Mouse (Mus musculus) ES-Bruce4 (cell line): ENCODE data around the gene Gm49366. TPM values are rescaled to one million over a fixed set of nuclear protein-coding genes. Genes with fewer than 3 reads are reported as not detected.
"Not testable (repeated sequence)": the region's sequence is repeated elsewhere in the genome, so short reads cannot be mapped to it uniquely, and the experiment has no call there.

ENCODE experiments used
- H3K27ac ChIP-seq: 2 replicates; pipeline ENCODE4 v1.5.1; 2012; ENCODE audit warnings: low read length, inconsistent platforms; ENCODE audit not compliant: insufficient read depth
- H3K27me3 ChIP-seq: 2 replicates; pipeline ENCODE4 v1.6.1; 2012; ENCODE audit warnings: mild to moderate bottlenecking, low read length, inconsistent platforms; ENCODE audit not compliant: control insufficient read depth, poor library complexity, insufficient read depth, severe bottlenecking
- H3K36me3 ChIP-seq: 2 replicates; pipeline ENCODE4 v1.6.1; 2012; ENCODE audit warnings: inconsistent platforms, mild to moderate bottlenecking, low read length, moderate library complexity; ENCODE audit not compliant: control insufficient read depth, poor library complexity, insufficient read depth, severe bottlenecking
- H3K4me1 ChIP-seq: one replicate; pipeline ENCODE4 v1.8.1; 2011; ENCODE audit warnings: low read length; ENCODE audit not compliant: control insufficient read depth, insufficient read depth
- H3K4me3 ChIP-seq: 2 replicates; pipeline ENCODE4 v1.5.1; 2011; ENCODE audit warnings: low read depth, mild to moderate bottlenecking, low read length
- H3K9ac ChIP-seq: 2 replicates; pipeline ENCODE4 v1.6.1; 2012; ENCODE audit warnings: low read depth, mild to moderate bottlenecking, inconsistent platforms; ENCODE audit not compliant: poor library complexity, severe bottlenecking
- H3K9me3 ChIP-seq: replicated peaks from 2 replicates; pipeline ENCODE4 v1.6.1; 2012; ENCODE audit warnings: mild to moderate bottlenecking, low read length, inconsistent platforms; ENCODE audit not compliant: control insufficient read depth, poor library complexity, insufficient read depth, severe bottlenecking
- CTCF ChIP-seq: IDR thresholded peaks from one replicate; pipeline ENCODE4 v1.8.1; 2011; ENCODE audit warnings: low read depth, low read length
- EP300 ChIP-seq: IDR thresholded peaks from 2 replicates; pipeline ENCODE4 v1.6.1; 2011; ENCODE audit warnings: low read depth, low read length; ENCODE audit not compliant: insufficient read depth
- POLR2A ChIP-seq: IDR thresholded peaks from one replicate; pipeline ENCODE4 v1.8.1; 2011; ENCODE audit warnings: low read length; ENCODE audit not compliant: insufficient read depth
- polyA plus RNA-seq: library from polyadenylated mRNA; stranded (reverse); fragments of >200 nt; gene quantifications from 2 replicates; pipeline ENCODE4 v1.2.4, GENCODE M21; 2011; ENCODE audit warnings: low read depth; ENCODE audit not compliant: missing spikeins, insufficient read depth, insufficient read length

Gm49366 gene
- polyA plus RNA-seq, 1 experiment = not detected

DNA sequence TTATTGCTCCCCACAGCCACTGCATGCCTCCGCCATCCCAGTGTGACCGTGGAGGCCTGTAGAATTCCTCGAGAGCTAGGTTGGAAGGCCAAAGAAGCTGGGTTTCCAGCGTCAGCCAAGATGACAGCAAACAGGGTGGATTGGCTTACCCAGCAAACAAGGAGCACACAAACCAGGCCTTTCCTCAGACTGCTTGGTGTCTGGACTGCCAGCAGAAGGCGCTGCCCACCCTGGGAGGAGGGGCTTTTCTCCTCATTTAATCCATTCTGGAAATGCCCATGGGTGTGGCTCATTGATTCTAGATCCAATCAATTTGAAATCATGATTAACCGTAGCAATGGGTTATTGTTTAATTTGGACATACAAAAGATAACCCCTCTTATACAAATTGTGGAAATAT, 25.6 kb upstream of the Gm49366 start:
- peaks cover 4% of the 10 kb centered on the region; the same call in 1 of the 2 replicates for H3K27me3 ChIP-seq
- no peak overlapping the region for H3K27ac ChIP-seq
- H3K4me1 ChIP-seq = peaks cover 1% of the 10 kb centered on the region
- peak; percentile 71 for TF ChIP-seq CTCF
- no peak for TF ChIP-seq EP300
- no peak for TF ChIP-seq POLR2A
- no peaks in the 10 kb centered on the region; the same call in 1 of the 2 replicates for H3K36me3 ChIP-seq
- no peaks in the 10 kb centered on the region; the same call in 1 of the 2 replicates for H3K9me3 ChIP-seq
- no peak overlapping the region for H3K4me3 ChIP-seq
- H3K9ac ChIP-seq = no peak overlapping the region

DNA sequence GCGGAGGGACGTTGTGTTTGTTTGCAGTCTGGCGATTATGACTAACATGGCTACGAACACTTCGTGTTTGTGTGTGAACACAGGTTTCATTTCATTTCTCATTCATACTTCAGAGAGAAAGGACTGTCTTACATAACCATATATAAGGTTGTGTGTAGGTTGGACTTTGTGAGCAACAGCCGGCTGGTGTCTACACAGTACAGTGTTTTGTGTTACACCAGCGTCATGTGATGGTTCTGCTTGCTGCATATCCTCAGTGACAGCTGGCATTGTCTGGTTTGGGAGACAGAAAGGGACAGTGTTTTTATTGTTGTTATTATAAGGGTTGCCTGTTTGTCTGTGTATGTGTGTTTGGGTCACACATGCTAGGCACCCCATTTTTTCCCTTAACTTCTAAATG, 25.0 kb upstream of the Gm49366 start:
- no peak overlapping the region for H3K4me3 ChIP-seq
- TF ChIP-seq EP300 = no peak
- TF ChIP-seq CTCF = no peak
- no peak for TF ChIP-seq POLR2A
- peaks cover 4% of the 10 kb centered on the region; the same call in 1 of the 2 replicates for H3K27me3 ChIP-seq
- H3K9me3 ChIP-seq = no peaks in the 10 kb centered on the region
- H3K9ac ChIP-seq = no peak overlapping the region
- peaks cover 1% of the 10 kb centered on the region for H3K4me1 ChIP-seq
- no peaks in the 10 kb centered on the region; the same call in 1 of the 2 replicates for H3K36me3 ChIP-seq
- no peak overlapping the region for H3K27ac ChIP-seq

- H3K36me3 ChIP-seq, H3K27me3 ChIP-seq, H3K4me3 ChIP-seq: not testable (repeated sequence)
These were observed 18.2 kb upstream of the Gm49366 start for GRCm38 (mm10) chr12:84020528-84020927.

GRCm38 (mm10) chr12:84022266-84022665, 16.5 kb upstream of the Gm49366 start:
- not testable (repeated sequence) for H3K27ac ChIP-seq, H3K36me3 ChIP-seq, H3K4me1 ChIP-seq, H3K4me3 ChIP-seq, H3K9ac ChIP-seq, H3K27me3 ChIP-seq
- peaks cover 22% of the 10 kb centered on the region for H3K9me3 ChIP-seq

More at GRCm38 (mm10) chr12:84020528-84020927, 18.2 kb upstream of the Gm49366 start:
- H3K9me3 ChIP-seq = peaks cover 12% of the 10 kb centered on the region
- H3K27ac ChIP-seq, H3K9ac ChIP-seq, H3K4me1 ChIP-seq: not testable (repeated sequence)

GRCm38 (mm10) chr12:84023052-84023745, 15.5 kb upstream of the Gm49366 start:
- H3K36me3 ChIP-seq = no peaks in the 10 kb centered on the region
- no peak overlapping the region for H3K4me3 ChIP-seq
- H3K27ac ChIP-seq = no peak overlapping the region
- H3K9me3 ChIP-seq = peaks cover 30% of the 10 kb centered on the region
- no peak overlapping the region for H3K9ac ChIP-seq
- TF ChIP-seq EP300 (no peak), CTCF (no peak), POLR2A (no peak)
- H3K27me3 ChIP-seq = no peaks in the 10 kb centered on the region; the same call in 1 of the 2 replicates
- H3K4me1 ChIP-seq = no peaks in the 10 kb centered on the region

DNA sequence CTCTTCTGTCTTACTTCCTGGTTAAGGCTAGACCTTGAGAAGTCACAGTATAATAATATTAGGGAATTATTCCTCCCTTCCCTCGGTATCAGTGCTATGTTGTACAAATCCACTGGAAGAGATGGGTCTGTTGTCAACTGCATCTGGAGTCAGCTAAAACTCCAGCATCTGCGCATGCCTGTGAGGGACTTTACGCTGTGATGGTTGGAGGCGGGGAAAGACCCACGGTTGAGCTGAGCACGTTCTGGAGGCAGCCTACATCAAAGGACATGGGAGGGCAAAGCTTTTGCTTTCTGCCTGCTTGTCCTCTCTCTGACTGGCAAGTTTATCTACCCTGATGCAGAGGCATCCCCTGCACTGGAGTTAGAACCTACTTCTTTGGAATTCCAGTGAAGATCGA, 12.8 kb upstream of the Gm49366 start:
- no peak overlapping the region for H3K4me3 ChIP-seq
- no peaks in the 10 kb centered on the region for H3K4me1 ChIP-seq
- no peaks in the 10 kb centered on the region for H3K27me3 ChIP-seq
- H3K36me3 ChIP-seq = no peaks in the 10 kb centered on the region
- H3K9ac ChIP-seq = no peak overlapping the region
- peaks cover 33% of the 10 kb centered on the region for H3K9me3 ChIP-seq
- H3K27ac ChIP-seq = no peak overlapping the region
- no peak for TF ChIP-seq CTCF
- no peak for TF ChIP-seq EP300
- TF ChIP-seq POLR2A = no peak
